ENCODE assay signal across 15 mouse cellular contexts in genomic region chr2:72078140-72078521, GRCm38 (mm10).
A peak's percentile ranks its signal among the peaks of the same experiment; 100 is the strongest.
DNase-seq lines count a peak whose midpoint lies in the region; ATAC-seq and TF ChIP-seq lines count a peak whose summit lies in the region.
"Had no signal": no experiment of that assay in that cellular context is flagged by ENCODE, and none has a peak within 500 bp of the region (broad histone marks: within the 10 kb centered on the region; RNA-seq: fewer than 3 reads in every experiment).

No protein-coding gene starts in this region.

- no peak for DNase-seq in ovary, postnatal 10 days (ENCODE audit: low spot score)
- DNase-seq: adrenal gland, adult 8-10 months; cerebellum, adult 9-10 months; kidney, postnatal 36 days had no signal

- no peak overlapping the region for H3K27ac ChIP-seq in liver, embryonic 16.5 days (ENCODE audit: low read length)
- H3K27ac ChIP-seq in liver, embryonic 12.5 days, result no peak overlapping the region
- H3K27ac ChIP-seq in bone marrow macrophage, adult 2 months (ENCODE audit: insufficient read depth, low read depth, low read length), result peak overlapping the region; percentile 41
- H3K27ac ChIP-seq: heart, embryonic 13.5 days; hindbrain, embryonic 14.5 days; liver, embryonic 15.5 days had no signal

- H3K9ac ChIP-seq in liver, embryonic 16.5 days (ENCODE audit: low read depth, low read length), result no peak overlapping the region
- no peak overlapping the region for H3K9ac ChIP-seq in liver, embryonic 12.5 days
- H3K9ac ChIP-seq: heart, embryonic 13.5 days; hindbrain, embryonic 14.5 days; liver, embryonic 15.5 days had no signal

- 0 out of 2 replicates have a peak, but pooled peaks have one; percentile 24 for ATAC-seq in liver, embryonic 16.5 days (ENCODE audit: low read depth)
- ATAC-seq in liver, embryonic 12.5 days, result no peak
- ATAC-seq in inflammation-experienced regulatory T-cells, adult 6 months, result no peak

- no peak for TF ChIP-seq POLR2A in bone marrow macrophage, adult 2 months (IDR thresholded peaks at IDR 0.05; ENCODE audit: borderline replicate concordance, low read depth, low read length)
- TF ChIP-seq POLR2A in myocyte (IDR thresholded peaks at IDR 0.05; ENCODE audit: insufficient read length, low read depth), result no peak

- H3K79me2 ChIP-seq in C2C12 (ENCODE audit: control insufficient read depth, insufficient read depth), result no peaks in the 10 kb centered on the region
- no peaks in the 10 kb centered on the region for H3K79me2 ChIP-seq in myocyte (ENCODE audit: control insufficient read depth, insufficient read depth)

- TF ChIP-seq CTCF in C2C12 (IDR thresholded peaks at IDR 0.05; ENCODE audit: control insufficient read depth, insufficient read depth, insufficient read length), result no peak
- TF ChIP-seq CTCF in bone marrow macrophage, adult 2 months (IDR thresholded peaks at IDR 0.05; ENCODE audit: low read depth, low read length), result no peak

- H3K4me3 ChIP-seq in liver, embryonic 16.5 days (ENCODE audit: low read depth, low read length), result no peak overlapping the region
- H3K4me3 ChIP-seq in liver, embryonic 12.5 days, result no peak overlapping the region
- H3K4me3 ChIP-seq in C2C12 (ENCODE audit: insufficient read depth, poor library complexity, severe bottlenecking), result no peak overlapping the region
- H3K4me3 ChIP-seq in bone marrow macrophage, adult 2 months (ENCODE audit: insufficient read depth, low read length), result no peak overlapping the region
- no peak overlapping the region for H3K4me3 ChIP-seq in myocyte
- H3K4me3 ChIP-seq: heart, embryonic 13.5 days; liver, embryonic 15.5 days had no signal

- no peaks in the 10 kb centered on the region for H3K9me3 ChIP-seq in liver, embryonic 16.5 days (replicated peaks; ENCODE audit: control insufficient read depth, low read length)
- no peaks in the 10 kb centered on the region for H3K9me3 ChIP-seq in liver, embryonic 12.5 days (replicated peaks)
- H3K9me3 ChIP-seq: G1E; heart, embryonic 13.5 days; liver, embryonic 15.5 days had no signal

- no peaks in the 10 kb centered on the region for H3K79me3 ChIP-seq in C2C12 (ENCODE audit: low read depth)

- no peak overlapping the region for H3ac ChIP-seq in C2C12 (ENCODE audit: control insufficient read depth, insufficient read length, low read depth)
- no peak overlapping the region for H3ac ChIP-seq in myocyte (ENCODE audit: control insufficient read depth, insufficient read length)

- WGBS in liver, embryonic 16.5 days (ENCODE audit: insufficient replicate concordance), result 62% methylated on average over 6 of the region's 6 CpGs
- WGBS in liver, embryonic 12.5 days (ENCODE audit: insufficient replicate concordance), result 65% methylated on average over 6 of the region's 6 CpGs

- no peaks in the 10 kb centered on the region for H3K36me3 ChIP-seq in liver, embryonic 16.5 days (ENCODE audit: control insufficient read depth, insufficient read depth)
- H3K36me3 ChIP-seq in liver, embryonic 12.5 days, result no peaks in the 10 kb centered on the region
- H3K36me3 ChIP-seq in C2C12 (ENCODE audit: control insufficient read depth, insufficient read depth), result no peaks in the 10 kb centered on the region
- no peaks in the 10 kb centered on the region for H3K36me3 ChIP-seq in myocyte (ENCODE audit: control insufficient read depth, insufficient read depth)
- H3K36me3 ChIP-seq: G1E; heart, embryonic 13.5 days; liver, embryonic 15.5 days had no signal

- no peaks in the 10 kb centered on the region for H3K4me1 ChIP-seq in liver, embryonic 16.5 days (ENCODE audit: control insufficient read depth, low read depth, low read length)
- no peaks in the 10 kb centered on the region for H3K4me1 ChIP-seq in liver, embryonic 12.5 days
- H3K4me1 ChIP-seq in bone marrow macrophage, adult 2 months (ENCODE audit: control insufficient read depth, insufficient read depth, low read length), result peaks cover 15% of the 10 kb centered on the region
- H3K4me1 ChIP-seq: liver, embryonic 15.5 days had no signal

- no peaks in the 10 kb centered on the region for H3K27me3 ChIP-seq in liver, embryonic 16.5 days (ENCODE audit: control insufficient read depth, insufficient read depth, low read depth, low read length)
- H3K27me3 ChIP-seq in liver, embryonic 12.5 days (replicated peaks), result no peaks in the 10 kb centered on the region
- H3K27me3 ChIP-seq in C2C12 (ENCODE audit: control insufficient read depth, insufficient read depth, insufficient read length), result no peaks in the 10 kb centered on the region
- no peaks in the 10 kb centered on the region for H3K27me3 ChIP-seq in myocyte (ENCODE audit: control insufficient read depth, insufficient read depth, insufficient read length)
- H3K27me3 ChIP-seq: heart, embryonic 13.5 days; liver, embryonic 15.5 days had no signal

- H3K4me2 ChIP-seq in liver, embryonic 16.5 days (ENCODE audit: low read depth, low read length), result no peak overlapping the region
- no peak overlapping the region for H3K4me2 ChIP-seq in liver, embryonic 12.5 days
- no peak overlapping the region for H3K4me2 ChIP-seq in myocyte (ENCODE audit: low read depth)
- H3K4me2 ChIP-seq: heart, embryonic 13.5 days; hindbrain, embryonic 14.5 days; liver, embryonic 15.5 days; midbrain, embryonic 11.5 days had no signal

TF ChIP-seq in C2C12, 6 proteins besides CTCF, POLR2A, EP300 and RAD21:
- peak; percentile 59 for TF ChIP-seq CEBPB (IDR thresholded peaks at IDR 0.05; ENCODE audit: low read depth)
- TF ChIP-seq USF1 (IDR thresholded peaks at IDR 0.05; ENCODE audit: low read depth), result no peak
TF ChIP-seq in C2C12: peak in this region for 1.

TF ChIP-seq in myocyte, 11 proteins besides CTCF, POLR2A, EP300 and RAD21:
- TF ChIP-seq CEBPB (IDR thresholded peaks at IDR 0.05; ENCODE audit: insufficient read depth, poor library complexity, severe bottlenecking) (0 out of 2 replicates have a peak, but pooled peaks have one; percentile 34), MYOD1 (IDR thresholded peaks at IDR 0.05; ENCODE audit: control insufficient read depth in 1 of 3, insufficient read length in 2 of 3, low read depth in 2 of 3) (no peak)
